Mouse (Mus musculus) heart, adult 2 months (tissue): ENCODE data around the gene Gstt3. TPM values are rescaled to one million over a fixed set of nuclear protein-coding genes. Genes with fewer than 3 reads are reported as not detected.

ENCODE experiments used
- DNase-seq, 2 experiments: peaks; one replicate each; pipeline ENCODE4 v3.0.0; 2021
- H3K27ac ChIP-seq: fragments of 200-600 bp; 2 replicates; pipeline ENCODE4 v1.8.1; 2022
- H3K27me3 ChIP-seq: fragments of 200-500 bp; 2 replicates; pipeline ENCODE4 v1.6.1; 2012; ENCODE audit warnings: mild to moderate bottlenecking, low read length, inconsistent platforms, mixed read lengths; ENCODE audit not compliant: control insufficient read depth, insufficient read depth
- H3K36me3 ChIP-seq: fragments of 200-500 bp; 2 replicates; pipeline ENCODE4 v1.6.1; 2012; ENCODE audit warnings: low read length, inconsistent platforms; ENCODE audit not compliant: control insufficient read depth, insufficient read depth
- H3K4me1 ChIP-seq: fragments of 200-500 bp; 2 replicates; pipeline ENCODE4 v1.6.1; 2011; ENCODE audit warnings: low read length; ENCODE audit not compliant: control insufficient read depth, insufficient read depth
- H3K4me3 ChIP-seq: fragments of 200-600 bp; 2 replicates; pipeline ENCODE4 v1.8.1; 2022
- H3K79me2 ChIP-seq: fragments of 200-500 bp; replicated peaks from 2 replicates; pipeline ENCODE4 v1.6.1; 2012; ENCODE audit warnings: mild to moderate bottlenecking, inconsistent platforms, low read length, moderate library complexity, mixed read lengths; ENCODE audit not compliant: control insufficient read depth, insufficient read depth
- H3K9ac ChIP-seq: fragments of 200-500 bp; 2 replicates; pipeline ENCODE4 v1.6.1; 2012; ENCODE audit warnings: low read depth, mild to moderate bottlenecking, control low read depth, inconsistent platforms, low read length, mixed read lengths
- CTCF ChIP-seq: fragments of 200-600 bp; IDR thresholded peaks from 2 replicates; pipeline ENCODE4 v1.8.1; 2022; ENCODE audit warnings: antibody characterized with exemption, mild to moderate bottlenecking, moderate library complexity
- EP300 ChIP-seq: fragments of 200-500 bp; IDR thresholded peaks from 2 replicates; pipeline ENCODE4 v1.6.1; 2011; ENCODE audit warnings: low read depth, low read length, control low read depth; ENCODE audit not compliant: insufficient read depth
- POLR2A ChIP-seq: fragments of 200-500 bp; IDR thresholded peaks from 2 replicates; pipeline ENCODE4 v1.6.1; 2011; ENCODE audit warnings: mild to moderate bottlenecking, low read depth, low read length, control low read depth; ENCODE audit not compliant: insufficient read depth
- WGBS: fragments of 180-500 bp; shearing (Covaris S2); methylation state at CpG from one replicate; pipeline ENCODE4 v1.1.7; 2018; 5-methylcytosine and 5-hydroxymethylcytosine counted together
- intact Hi-C: fragments of 180-260 bp; cut with DNase I; formaldehyde crosslinking; loops from one replicate; pipeline ENCODE4 v1.15.1; 2025
- polyA plus RNA-seq: library from polyadenylated mRNA; depleted of rRNA; stranded (reverse); fragments of >200 nt; gene quantifications from 2 replicates; pipeline ENCODE4 v1.2.3, GENCODE M21; 2012
- total RNA-seq, 2 experiments: library from RNA; stranded (reverse); gene quantifications; 2 replicates each; pipeline ENCODE4 v1.2.3; 2021

Gstt3 gene
- total and polyA plus RNA-seq, 3 experiments: 2.9 to 7.1 (median 5.7) TPM

DNA sequence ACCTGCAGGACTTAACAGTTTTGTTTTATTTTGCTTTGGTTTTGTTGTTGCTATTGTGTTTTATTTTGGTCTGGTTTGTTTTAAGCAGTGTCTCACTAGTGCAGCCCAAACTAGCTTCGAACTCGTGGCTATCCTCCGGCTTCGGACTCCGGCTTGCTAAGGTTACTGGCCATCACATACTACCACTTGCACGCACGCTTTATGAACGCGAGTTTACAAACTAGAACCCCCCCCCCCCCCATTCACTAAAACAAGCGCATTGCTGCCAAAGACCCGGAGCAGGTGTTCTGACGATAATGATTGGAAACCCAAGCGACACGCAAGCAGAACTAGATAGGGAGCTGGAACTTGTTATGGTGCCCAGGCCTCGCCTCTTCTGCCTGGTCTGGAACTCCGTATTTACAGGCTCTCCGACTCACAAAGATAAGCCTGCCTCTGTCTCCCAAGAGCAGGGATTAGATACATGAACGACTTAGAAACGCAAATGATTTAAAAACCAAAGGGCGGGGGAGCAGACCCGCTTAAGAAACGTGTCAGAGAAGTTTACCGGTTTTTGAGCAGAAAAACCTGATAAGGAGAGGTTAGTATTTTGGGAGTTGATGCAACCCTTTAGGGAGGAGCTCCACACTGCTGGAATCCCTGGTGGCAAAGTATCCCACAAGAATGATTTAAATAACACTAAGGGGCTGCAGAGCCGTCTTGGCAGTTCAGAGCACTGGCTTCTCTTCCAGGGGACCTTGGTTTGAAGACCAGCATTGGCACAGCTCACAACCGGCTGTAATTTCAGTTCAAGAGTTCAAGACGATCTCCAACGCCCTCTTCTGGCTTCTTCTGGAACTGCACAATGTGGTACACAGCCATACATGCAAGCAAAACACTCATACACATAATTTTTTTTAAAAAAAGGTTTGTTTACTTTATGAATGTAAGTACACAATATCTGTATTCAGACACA lies 16.4 kb downstream of the Gstt3 start:
- peaks cover 3% of the 10 kb centered on the region; the same call in 1 of the 2 replicates for H3K79me2 ChIP-seq
- no peaks in the 10 kb centered on the region for H3K36me3 ChIP-seq
- H3K9ac ChIP-seq: peak overlapping the region; percentile 43
- no peaks in the 10 kb centered on the region for H3K27me3 ChIP-seq
- H3K4me1 ChIP-seq: peaks cover 3% of the 10 kb centered on the region; the same call in 1 of the 2 replicates
- WGBS: under 1% methylated on average over 27 of the region's 27 CpGs
- H3K4me3 ChIP-seq: peak overlapping the region; percentile 97
- H3K27ac ChIP-seq: peak overlapping the region; percentile 76
- peak; percentile 58 to 62 for DNase-seq
- intact Hi-C loops: loop anchor here (1.0 kb wide), 2 partner anchors 8 to 64 kb away; no protein-coding TSS in a partner anchor
- TF ChIP-seq POLR2A: no peak
- 0 out of 2 replicates have a peak, but pooled peaks have one; percentile 37 for TF ChIP-seq EP300
- TF ChIP-seq CTCF: peak; percentile 81

DNA sequence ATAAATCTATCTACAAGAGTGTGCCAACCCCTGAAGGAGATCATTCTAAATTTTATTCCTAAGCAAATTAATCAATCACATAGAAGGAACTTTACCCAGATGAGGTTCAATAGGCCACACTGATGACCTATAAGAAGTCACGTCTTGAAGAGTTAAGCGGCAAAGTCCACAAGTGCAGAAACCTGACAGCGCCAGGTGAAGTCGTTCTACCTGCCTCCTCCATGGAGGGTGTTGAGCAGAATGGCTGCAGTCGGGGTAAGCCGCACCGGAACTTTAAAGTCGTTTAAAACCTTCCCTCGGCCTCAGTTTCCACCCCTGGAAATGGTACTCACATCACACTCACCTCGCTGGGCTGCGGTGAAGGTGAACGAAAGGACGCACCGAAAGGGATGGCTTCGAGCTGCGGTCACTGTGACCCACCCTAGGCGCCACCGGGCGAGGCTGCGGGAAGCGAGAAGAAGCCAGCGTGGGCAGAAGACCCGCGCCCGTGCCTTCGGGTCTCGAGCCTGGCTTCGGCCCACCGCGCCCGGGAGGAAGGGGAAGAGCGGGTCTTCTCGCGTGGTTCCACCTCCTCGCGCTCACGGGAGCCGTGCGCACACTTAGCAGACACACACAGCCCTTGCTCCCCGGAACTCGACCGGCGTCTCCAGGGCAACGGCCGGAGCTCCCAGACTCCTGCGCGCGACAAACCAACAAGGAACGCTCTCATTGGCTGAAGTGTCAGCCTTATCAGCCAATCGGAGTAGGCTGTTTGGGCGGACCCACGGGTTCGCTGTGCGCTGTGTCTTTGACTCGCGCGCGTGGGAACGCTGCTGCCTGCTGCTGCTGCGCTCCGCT lies 17.3 kb downstream of the Gstt3 start, which contains the start of gene Cabin1:
TSS of gene Cabin1 (minus strand) at position 660 of the 837 bp plus-strand sequence.
- TF ChIP-seq CTCF: 0 out of 2 replicates have a peak, but pooled peaks have one; percentile 17
- TF ChIP-seq POLR2A: peak; percentile 97
- no peak; the same call in 1 of the 2 replicates for TF ChIP-seq EP300
- H3K27me3 ChIP-seq: no peaks in the 10 kb centered on the region
- peaks cover 3% of the 10 kb centered on the region; the same call in 1 of the 2 replicates for H3K79me2 ChIP-seq
- peak within 1 kb of the TSS; percentile 83 for H3K9ac ChIP-seq
- H3K36me3 ChIP-seq: no peaks in the 10 kb centered on the region
- peak; percentile 96 to 97 for DNase-seq
- peak within 1 kb of the TSS; percentile 97 for H3K4me3 ChIP-seq
- intact Hi-C loops: loop anchor here (1.0 kb wide), 2 partner anchors 8 to 64 kb away; no protein-coding TSS in a partner anchor
- H3K27ac ChIP-seq: peak within 1 kb of the TSS; percentile 76
- H3K4me1 ChIP-seq: peaks cover 3% of the 10 kb centered on the region; the same call in 1 of the 2 replicates
- WGBS: under 1% methylated on average over 61 of the region's 61 CpGs

DNA sequence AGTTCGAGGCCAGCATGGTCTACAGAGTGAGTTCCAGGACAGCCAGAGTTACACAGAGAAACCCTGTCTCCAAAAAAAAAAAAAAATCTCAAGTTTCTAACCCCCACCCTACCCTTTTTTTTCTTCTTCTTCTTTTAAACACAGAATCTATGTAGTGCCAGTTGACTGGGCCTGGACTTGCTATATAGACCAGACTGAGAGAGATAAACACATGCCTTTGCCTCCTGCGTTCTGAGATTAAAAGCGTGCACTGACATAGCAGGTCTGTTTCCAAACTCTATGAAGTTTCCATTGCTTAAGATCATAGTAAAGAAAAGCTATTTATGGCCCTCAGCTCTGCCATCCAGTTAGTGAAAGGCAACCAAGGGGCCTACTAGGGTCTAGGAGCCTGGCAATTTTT lies 18.8 kb downstream of the Gstt3 start:
- intact Hi-C loops: no loop called here
- Histone ChIP-seq H3K27ac (no peak overlapping the region), H3K27me3 (no peaks in the 10 kb centered on the region), H3K36me3 (no peaks in the 10 kb centered on the region), H3K79me2 (peaks cover 3% of the 10 kb centered on the region; the same call in 1 of the 2 replicates), H3K4me1 (peaks cover 3% of the 10 kb centered on the region; the same call in 1 of the 2 replicates), H3K9ac (no peak overlapping the region), H3K4me3 (no peak overlapping the region)
- DNase-seq: no peak
- TF ChIP-seq EP300: no peak
- TF ChIP-seq POLR2A: no peak
- TF ChIP-seq CTCF: no peak
- 77% methylated on average over 3 of the region's 3 CpGs for WGBS

DNA sequence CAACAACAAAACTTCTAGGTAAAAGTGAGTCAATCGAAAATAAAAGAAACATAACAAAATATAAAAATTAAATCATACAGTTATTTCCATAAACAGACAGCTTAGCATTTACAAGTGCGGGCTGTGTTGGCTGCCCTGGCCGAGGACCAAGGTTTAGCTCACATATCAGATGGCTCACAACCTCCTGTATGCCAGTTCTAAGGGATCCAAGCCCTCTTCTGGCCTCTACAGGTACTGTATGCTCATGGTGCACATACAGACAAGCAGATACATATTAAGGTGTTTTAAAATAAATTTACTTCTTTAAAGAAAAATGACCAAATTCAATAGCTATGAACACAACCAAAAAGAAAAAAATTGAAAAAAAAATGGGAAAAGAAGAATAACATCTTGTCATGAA lies 20.9 kb downstream of the Gstt3 start:
- H3K36me3 ChIP-seq: no peaks in the 10 kb centered on the region
- WGBS: 97% methylated on average over 3 of the region's 3 CpGs
- H3K9ac ChIP-seq: no peak overlapping the region
- DNase-seq: no peak
- TF ChIP-seq POLR2A (no peak), CTCF (no peak), EP300 (no peak)
- H3K4me3 ChIP-seq: no peak overlapping the region
- H3K4me1 ChIP-seq: peaks cover 3% of the 10 kb centered on the region; the same call in 1 of the 2 replicates
- no peaks in the 10 kb centered on the region for H3K27me3 ChIP-seq
- intact Hi-C loops: no loop called here
- H3K79me2 ChIP-seq: peaks cover 3% of the 10 kb centered on the region; the same call in 1 of the 2 replicates
- no peak overlapping the region for H3K27ac ChIP-seq

DNA sequence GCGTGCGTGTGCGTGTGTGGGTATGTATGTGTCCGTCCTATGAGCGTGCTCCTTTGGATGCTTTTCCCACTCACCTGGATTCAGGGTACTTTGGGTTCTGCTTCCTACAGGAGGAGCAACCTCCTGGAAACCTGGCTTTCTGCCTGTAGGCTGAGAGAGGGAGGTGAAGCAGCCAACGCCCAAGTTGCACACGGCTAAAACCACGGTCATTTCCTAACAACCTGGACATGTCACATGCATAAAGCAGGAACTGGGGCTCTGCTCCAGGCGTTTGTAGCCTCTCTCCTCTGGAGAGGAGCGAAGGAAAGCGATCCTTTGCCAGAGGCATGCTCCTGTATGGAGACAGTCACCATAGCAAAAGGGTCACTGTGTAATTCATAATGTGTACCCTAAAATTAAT lies 24.5 kb downstream of the Gstt3 start:
- H3K36me3 ChIP-seq: no peaks in the 10 kb centered on the region
- intact Hi-C loops: no loop called here
- DNase-seq: no peak
- H3K79me2 ChIP-seq: no peaks in the 10 kb centered on the region
- no peak overlapping the region for H3K9ac ChIP-seq
- no peaks in the 10 kb centered on the region for H3K4me1 ChIP-seq
- no peak overlapping the region for H3K27ac ChIP-seq
- TF ChIP-seq EP300 (no peak), POLR2A (no peak), CTCF (no peak)
- H3K27me3 ChIP-seq: no peaks in the 10 kb centered on the region
- 82% methylated on average over 11 of the region's 11 CpGs for WGBS
- H3K4me3 ChIP-seq: no peak overlapping the region
